Mouse (Mus musculus): ENCODE results near the gene Gbp3. TPM values are rescaled to one million over a fixed set of nuclear protein-coding genes. Genes with fewer than 3 reads are reported as not detected.

Gbp3 gene
- polyA plus RNA-seq (2014; fragmentation: Nextera tagmentation; extraction: Ambion mirVana): 1.0 and 1.5 TPM in 2 replicates

GRCm38 (mm10) chr3:142559632-142560228 lies at the start of gene Gbp3:
Gbp3 (plus strand) TSS chr3:142560026.
- no peak for DNase-seq (ENCODE audit: low spot score)
- no peaks in the 10 kb centered on the region for H3K9me3 ChIP-seq (replicated peaks; ENCODE audit: control insufficient read depth, low read length)
- H3K4me2 ChIP-seq (ENCODE audit: low read length): peak within 1 kb of the TSS; percentile 42
- no peak for ATAC-seq
- H3K4me1 ChIP-seq (ENCODE audit: control insufficient read depth, insufficient read depth, low read length): no peaks in the 10 kb centered on the region; the same call in 1 of the 2 replicates
- no peak within 1 kb of the TSS for H3K27ac ChIP-seq (ENCODE audit: low read depth, low read length)
- peak within 1 kb of the TSS; percentile 29; the same call in 1 of the 2 replicates for H3K9ac ChIP-seq (ENCODE audit: low read length)
- H3K4me3 ChIP-seq (ENCODE audit: low read depth, low read length): peak within 1 kb of the TSS; percentile 16; the same call in 1 of the 2 replicates
- WGBS: 26% methylated on average over 3 of the region's 3 CpGs
- no peaks in the 10 kb centered on the region for H3K36me3 ChIP-seq (ENCODE audit: control insufficient read depth, insufficient read depth, low read length)
- no peaks in the 10 kb centered on the region for H3K27me3 ChIP-seq (replicated peaks; ENCODE audit: control insufficient read depth, insufficient read depth, low read length)

- H3K9me3 ChIP-seq (replicated peaks; ENCODE audit: control insufficient read depth, low read length): no peaks in the 10 kb centered on the region
- no peak for ATAC-seq
- no peak overlapping the region for H3K4me2 ChIP-seq (ENCODE audit: low read length)
- H3K27ac ChIP-seq (ENCODE audit: low read depth, low read length): no peak overlapping the region
- H3K27me3 ChIP-seq (replicated peaks; ENCODE audit: control insufficient read depth, insufficient read depth, low read length): no peaks in the 10 kb centered on the region
- DNase-seq (ENCODE audit: low spot score): no peak
- 49% methylated on average over 3 of the region's 3 CpGs for WGBS
- H3K9ac ChIP-seq (ENCODE audit: low read length): no peak overlapping the region
- H3K4me3 ChIP-seq (ENCODE audit: low read depth, low read length): no peak overlapping the region
- 0 out of 2 replicates have a peak, but pooled peaks cover 7% of the 10 kb centered on the region for H3K4me1 ChIP-seq (ENCODE audit: control insufficient read depth, insufficient read depth, low read length)
- no peaks in the 10 kb centered on the region for H3K36me3 ChIP-seq (ENCODE audit: control insufficient read depth, insufficient read depth, low read length)
Measured at GRCm38 (mm10) chr3:142528116-142528515, 31.7 kb upstream of the Gbp3 start.

GRCm38 (mm10) chr3:142529597-142529996 lies 30.2 kb upstream of the Gbp3 start:
- 69% methylated on average over 2 of the region's 2 CpGs for WGBS
- Histone ChIP-seq H3K36me3 (ENCODE audit: control insufficient read depth, insufficient read depth, low read length) (no peaks in the 10 kb centered on the region), H3K9ac (ENCODE audit: low read length) (no peak overlapping the region), H3K4me1 (ENCODE audit: control insufficient read depth, insufficient read depth, low read length) (0 out of 2 replicates have a peak, but pooled peaks cover 7% of the 10 kb centered on the region), H3K9me3 (replicated peaks; ENCODE audit: control insufficient read depth, low read length) (no peaks in the 10 kb centered on the region), H3K4me2 (ENCODE audit: low read length) (peak overlapping the region; percentile 86), H3K27ac (ENCODE audit: low read depth, low read length) (no peak overlapping the region), H3K4me3 (ENCODE audit: low read depth, low read length) (peak overlapping the region; percentile 48), H3K27me3 (replicated peaks; ENCODE audit: control insufficient read depth, insufficient read depth, low read length) (no peaks in the 10 kb centered on the region)
- ATAC-seq (no peak; the same call in 1 of the 2 replicates), DNase-seq (ENCODE audit: low spot score) (no peak)

GRCm38 (mm10) chr3:142530087-142530953 lies 29.5 kb upstream of the Gbp3 start, which contains the start of gene Gbp7:
Gbp7 (plus strand) TSS chr3:142530342.
- Histone ChIP-seq H3K4me2 (ENCODE audit: low read length) (peak within 1 kb of the TSS; percentile 86), H3K9ac (ENCODE audit: low read length) (peak within 1 kb of the TSS; percentile 56), H3K4me3 (ENCODE audit: low read depth, low read length) (peak within 1 kb of the TSS; percentile 48), H3K36me3 (ENCODE audit: control insufficient read depth, insufficient read depth, low read length) (no peaks in the 10 kb centered on the region), H3K27me3 (replicated peaks; ENCODE audit: control insufficient read depth, insufficient read depth, low read length) (no peaks in the 10 kb centered on the region), H3K27ac (ENCODE audit: low read depth, low read length) (no peak within 1 kb of the TSS), H3K9me3 (replicated peaks; ENCODE audit: control insufficient read depth, low read length) (no peaks in the 10 kb centered on the region), H3K4me1 (ENCODE audit: control insufficient read depth, insufficient read depth, low read length) (0 out of 2 replicates have a peak, but pooled peaks cover 7% of the 10 kb centered on the region)
- peak; percentile 75 for ATAC-seq
- DNase-seq (ENCODE audit: low spot score): peak; percentile 56
- 4% methylated on average over 30 of the region's 30 CpGs for WGBS

GRCm38 (mm10) chr3:142531595-142531994 lies 28.2 kb upstream of the Gbp3 start:
- no peaks in the 10 kb centered on the region for H3K36me3 ChIP-seq (ENCODE audit: control insufficient read depth, insufficient read depth, low read length)
- ATAC-seq (no peak), DNase-seq (ENCODE audit: low spot score) (no peak)
- H3K4me1 ChIP-seq (ENCODE audit: control insufficient read depth, insufficient read depth, low read length): 0 out of 2 replicates have a peak, but pooled peaks cover 7% of the 10 kb centered on the region
- no peak overlapping the region for H3K27ac ChIP-seq (ENCODE audit: low read depth, low read length)
- H3K9ac ChIP-seq (ENCODE audit: low read length): no peak overlapping the region
- H3K9me3 ChIP-seq (replicated peaks; ENCODE audit: control insufficient read depth, low read length): no peaks in the 10 kb centered on the region
- WGBS: 94% methylated on average over 3 of the region's 3 CpGs
- H3K4me2 ChIP-seq (ENCODE audit: low read length): no peak overlapping the region
- H3K4me3 ChIP-seq (ENCODE audit: low read depth, low read length): no peak overlapping the region
- no peaks in the 10 kb centered on the region for H3K27me3 ChIP-seq (replicated peaks; ENCODE audit: control insufficient read depth, insufficient read depth, low read length)

- Histone ChIP-seq H3K36me3 (ENCODE audit: control insufficient read depth, insufficient read depth, low read length) (no peaks in the 10 kb centered on the region), H3K4me2 (ENCODE audit: low read length) (no peak overlapping the region), H3K4me3 (ENCODE audit: low read depth, low read length) (no peak overlapping the region), H3K27me3 (replicated peaks; ENCODE audit: control insufficient read depth, insufficient read depth, low read length) (no peaks in the 10 kb centered on the region), H3K27ac (ENCODE audit: low read depth, low read length) (no peak overlapping the region), H3K4me1 (ENCODE audit: control insufficient read depth, insufficient read depth, low read length) (0 out of 2 replicates have a peak, but pooled peaks cover 7% of the 10 kb centered on the region), H3K9ac (ENCODE audit: low read length) (no peak overlapping the region), H3K9me3 (replicated peaks; ENCODE audit: control insufficient read depth, low read length) (no peaks in the 10 kb centered on the region)
- 92% methylated on average over 3 of the region's 3 CpGs for WGBS
- no peak for DNase-seq (ENCODE audit: low spot score)
- ATAC-seq: no peak
Measured at GRCm38 (mm10) chr3:142533185-142533584, 26.6 kb upstream of the Gbp3 start.

- Histone ChIP-seq H3K9me3 (replicated peaks; ENCODE audit: control insufficient read depth, low read length) (no peaks in the 10 kb centered on the region), H3K4me3 (ENCODE audit: low read depth, low read length) (no peak overlapping the region), H3K9ac (ENCODE audit: low read length) (no peak overlapping the region), H3K27me3 (replicated peaks; ENCODE audit: control insufficient read depth, insufficient read depth, low read length) (no peaks in the 10 kb centered on the region), H3K4me1 (ENCODE audit: control insufficient read depth, insufficient read depth, low read length) (0 out of 2 replicates have a peak, but pooled peaks cover 2% of the 10 kb centered on the region), H3K27ac (ENCODE audit: low read depth, low read length) (no peak overlapping the region), H3K4me2 (ENCODE audit: low read length) (no peak overlapping the region), H3K36me3 (ENCODE audit: control insufficient read depth, insufficient read depth, low read length) (no peaks in the 10 kb centered on the region)
- ATAC-seq (no peak), DNase-seq (ENCODE audit: low spot score) (no peak)
- WGBS: 73% methylated on average over 1 of the region's 1 CpGs
Measured at GRCm38 (mm10) chr3:142535667-142536066, 24.2 kb upstream of the Gbp3 start.

GRCm38 (mm10) chr3:142541391-142541790 lies 18.4 kb upstream of the Gbp3 start:
- H3K4me3 ChIP-seq (ENCODE audit: low read depth, low read length): no peak overlapping the region
- H3K27ac ChIP-seq (ENCODE audit: low read depth, low read length): no peak overlapping the region
- no peaks in the 10 kb centered on the region for H3K36me3 ChIP-seq (ENCODE audit: control insufficient read depth, insufficient read depth, low read length)
- H3K9me3 ChIP-seq (replicated peaks; ENCODE audit: control insufficient read depth, low read length): no peaks in the 10 kb centered on the region
- no peaks in the 10 kb centered on the region for H3K4me1 ChIP-seq (ENCODE audit: control insufficient read depth, insufficient read depth, low read length)
- no peak overlapping the region for H3K9ac ChIP-seq (ENCODE audit: low read length)
- ATAC-seq (no peak), DNase-seq (ENCODE audit: low spot score) (no peak)
- 81% methylated on average over 6 of the region's 6 CpGs for WGBS
- H3K27me3 ChIP-seq (replicated peaks; ENCODE audit: control insufficient read depth, insufficient read depth, low read length): no peaks in the 10 kb centered on the region
- no peak overlapping the region for H3K4me2 ChIP-seq (ENCODE audit: low read length)
